ENCODE assay signal across 8 mouse cellular contexts in the genomic region with DNA sequence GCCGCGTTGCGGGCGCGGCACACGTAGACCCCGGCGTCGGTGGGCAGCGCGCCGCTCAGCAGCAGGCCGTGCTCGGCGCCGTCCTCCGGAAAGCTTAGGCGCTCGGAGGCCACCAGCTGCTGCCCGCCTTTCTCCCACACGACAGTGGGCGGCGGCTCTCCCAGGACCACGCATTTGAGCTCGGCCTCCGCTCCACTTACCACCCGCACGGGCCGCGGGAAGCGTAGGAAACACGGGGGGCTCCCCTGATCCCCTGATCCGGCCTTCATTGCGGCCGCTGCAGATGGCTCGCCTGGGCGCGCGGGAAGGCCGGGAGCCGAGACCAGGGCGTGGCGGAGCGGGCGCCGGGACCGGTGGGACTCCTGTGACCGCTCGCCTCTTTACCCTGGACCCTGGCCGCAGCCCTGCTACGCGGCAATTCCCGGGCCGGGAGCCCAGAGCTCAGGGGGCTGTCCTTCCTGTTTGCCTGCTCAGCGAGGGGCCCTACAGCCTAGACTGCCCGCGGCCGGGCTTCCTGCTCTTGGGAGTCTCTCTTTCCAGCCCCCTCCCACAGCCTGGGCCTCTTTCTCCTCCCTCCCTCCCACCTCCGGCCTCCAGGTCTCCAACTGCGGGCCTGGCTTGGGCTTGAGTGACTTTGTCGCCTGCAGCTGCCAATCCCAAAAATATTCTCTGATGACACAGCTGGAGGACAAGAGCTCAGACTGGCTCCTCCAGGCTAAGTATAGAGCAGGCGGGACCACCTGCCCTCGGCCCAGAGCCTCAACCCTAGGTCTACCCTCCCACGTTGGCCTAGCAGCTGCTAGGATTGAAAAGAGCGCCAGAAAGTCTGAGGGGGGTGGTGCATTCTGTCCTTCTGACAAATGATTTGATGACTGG. TPM values are rescaled to one million over a fixed set of nuclear protein-coding genes. Genes with fewer than 3 reads are reported as not detected.
DNase-seq lines count a peak whose midpoint lies in the region; ATAC-seq and TF ChIP-seq lines count a peak whose summit lies in the region.

A gene (minus strand): TSS at position 497 of the 876 bp plus-strand sequence.

- no peak for ATAC-seq in erythroblast, adult 5-6 weeks (replicated peaks; ENCODE audit: low FRiP score, poor library complexity, severe bottlenecking)
- ATAC-seq in common myeloid progenitor, adult 5-6 weeks (replicated peaks; ENCODE audit: low read depth, poor library complexity, severe bottlenecking), result peak; percentile 42
- ATAC-seq in intestine, embryonic 15.5 days, result peak; percentile 90
- ATAC-seq in neural tube, embryonic 13.5 days (ENCODE audit: low read depth), result peak; percentile 82

- peaks cover 7% of the 10 kb centered on the region; the same call in 1 of the 2 replicates for H3K36me3 ChIP-seq in erythroblast, embryonic 14.5 days (ENCODE audit: control insufficient read depth)
- H3K36me3 ChIP-seq in intestine, embryonic 15.5 days, result peaks cover 15% of the 10 kb centered on the region
- no peaks in the 10 kb centered on the region for H3K36me3 ChIP-seq in liver, adult 2 months (ENCODE audit: control insufficient read depth, insufficient read depth, low read length)
- peaks cover 18% of the 10 kb centered on the region for H3K36me3 ChIP-seq in neural tube, embryonic 13.5 days

- H3K79me2 ChIP-seq in liver, adult 2 months (ENCODE audit: control insufficient read depth, insufficient read depth, low read length), result no peaks in the 10 kb centered on the region

- peaks cover 2% of the 10 kb centered on the region; the same call in 1 of the 2 replicates for H3K4me1 ChIP-seq in erythroblast, embryonic 14.5 days (ENCODE audit: control insufficient read depth)
- peaks cover 40% of the 10 kb centered on the region for H3K4me1 ChIP-seq in intestine, embryonic 15.5 days (replicated peaks)
- H3K4me1 ChIP-seq in liver, adult 2 months (ENCODE audit: control insufficient read depth, insufficient read depth, low read length), result no peaks in the 10 kb centered on the region
- peaks cover 26% of the 10 kb centered on the region for H3K4me1 ChIP-seq in neural tube, embryonic 13.5 days (replicated peaks)

- TF ChIP-seq POLR2A in liver, adult 2 months (IDR thresholded peaks at IDR 0.05; ENCODE audit: extremely low read depth, insufficient read depth, low read length), result no peak

- peak within 1 kb of the TSS; percentile 80 for H3K9ac ChIP-seq in intestine, embryonic 15.5 days
- H3K9ac ChIP-seq in liver, adult 2 months (ENCODE audit: low read depth, low read length), result peak within 1 kb of the TSS; percentile 78
- peak within 1 kb of the TSS; percentile 98 for H3K9ac ChIP-seq in neural tube, embryonic 13.5 days

- peak; percentile 63 to 70 for DNase-seq in gastrocnemius, postnatal 36 days
- no peak for DNase-seq in liver, adult 2 months (ENCODE audit: extremely low read depth, low read depth, low spot score)
- no peak for DNase-seq in urinary bladder, adult 2 months (ENCODE audit: low spot score)

- no peaks in the 10 kb centered on the region; the same call in 1 of the 2 replicates for H3K9me3 ChIP-seq in erythroblast, embryonic 14.5 days (ENCODE audit: control insufficient read depth, low read length)
- H3K9me3 ChIP-seq in intestine, embryonic 15.5 days, result no peaks in the 10 kb centered on the region
- no peaks in the 10 kb centered on the region for H3K9me3 ChIP-seq in neural tube, embryonic 13.5 days

- under 1% methylated on average over 60 of the region's 65 CpGs for WGBS in intestine, embryonic 15.5 days
- 4% methylated on average over 65 of the region's 65 CpGs for WGBS in liver, adult 2 months
- 1% methylated on average over 65 of the region's 65 CpGs for WGBS in neural tube, embryonic 13.5 days

- peak within 1 kb of the TSS; percentile 58 for H3K4me3 ChIP-seq in erythroblast, embryonic 14.5 days (replicated peaks)
- H3K4me3 ChIP-seq in intestine, embryonic 15.5 days (replicated peaks), result peak within 1 kb of the TSS; percentile 76
- H3K4me3 ChIP-seq in liver, adult 2 months (ENCODE audit: insufficient read depth, low read depth, low read length), result peak within 1 kb of the TSS; percentile 74
- peak within 1 kb of the TSS; percentile 72 for H3K4me3 ChIP-seq in neural tube, embryonic 13.5 days

- H3K4me2 ChIP-seq in intestine, embryonic 15.5 days (replicated peaks), result peak within 1 kb of the TSS; percentile 80
- peak within 1 kb of the TSS; percentile 84 for H3K4me2 ChIP-seq in neural tube, embryonic 13.5 days

- peaks cover 50% of the 10 kb centered on the region for H3K27me3 ChIP-seq in erythroblast, embryonic 14.5 days (ENCODE audit: control insufficient read depth)
- no peaks in the 10 kb centered on the region for H3K27me3 ChIP-seq in intestine, embryonic 15.5 days (replicated peaks)
- H3K27me3 ChIP-seq in liver, adult 2 months (ENCODE audit: control insufficient read depth, insufficient read depth, low read length), result peaks cover 30% of the 10 kb centered on the region
- peaks cover 23% of the 10 kb centered on the region for H3K27me3 ChIP-seq in neural tube, embryonic 13.5 days

- peak within 1 kb of the TSS; percentile 98 for H3K27ac ChIP-seq in intestine, embryonic 15.5 days
- no peak within 1 kb of the TSS for H3K27ac ChIP-seq in liver, adult 2 months (replicated peaks; ENCODE audit: insufficient read depth, low read depth, low read length)
- H3K27ac ChIP-seq in neural tube, embryonic 13.5 days (replicated peaks), result peak within 1 kb of the TSS; percentile 91

- intact Hi-C loops in gastrocnemius, postnatal 36 days (cut with DNase I), result no loop called here

- TF ChIP-seq CTCF in liver, adult 2 months (IDR thresholded peaks at IDR 0.05; ENCODE audit: low read depth, low read length), result no peak

RNA-seq across cellular contexts. Expression of the gene that starts here (rescaled TPM):
- polyA plus RNA-seq in erythroblast, embryonic 14.5 days (2012), result 0.12 and 0.15 TPM in 2 replicates
- not detected in 2 replicates for total RNA-seq in erythroblast, adult 5-6 weeks (2015; ENCODE audit: low replicate concordance)
- not detected in 2 replicates for total RNA-seq in erythroblast, adult 5-6 weeks (2017; ENCODE audit: low replicate concordance)
- total RNA-seq in common myeloid progenitor, adult 5-6 weeks (2017), result 1.4 and 2.7 TPM in 2 replicates
- total RNA-seq in gastrocnemius, postnatal 36 days (2021), result 10 to 100 TPM; 41.4 to 52.1 TPM
- polyA plus RNA-seq in intestine, embryonic 15.5 days (2015; fragmentation: Nextera tagmentation; extraction: Ambion mirVana), result 70.3 and 70.5 TPM in 2 replicates
- total RNA-seq in liver, adult 2 months (2014; rRNA removed), result 0.65 and 1.5 TPM in 2 replicates
- polyA plus RNA-seq in liver, adult 2 months (2012; rRNA removed), result 0.51 and 1.3 TPM in 2 replicates
- polyA plus RNA-seq in neural tube, embryonic 13.5 days (2015; fragmentation: Nextera tagmentation; extraction: Ambion mirVana), result 28.1 and 30.1 TPM in 2 replicates
- polyA plus RNA-seq in urinary bladder, adult 2 months (2012; rRNA removed), result 30.0 and 30.7 TPM in 2 replicates

Comparison
In these comparisons a context has a peak if more than half of its experiments do, and no peak if none do; other contexts are left out.
1. RNA of the gene that starts here (total RNA-seq): 41.4 to 52.1 TPM in gastrocnemius, postnatal 36 days; 1.4 to 2.7 TPM in common myeloid progenitor, adult 5-6 weeks, 0.65 to 1.5 TPM in liver, adult 2 months and not detected in erythroblast, adult 5-6 weeks; every median in the first group is over 10 times any median in the second.
2. RNA of the gene that starts here (polyA plus RNA-seq): 70.3 to 70.5 TPM in intestine, embryonic 15.5 days, 30.0 to 30.7 TPM in urinary bladder, adult 2 months and 28.1 to 30.1 TPM in neural tube, embryonic 13.5 days; 0.51 to 1.3 TPM in liver, adult 2 months and 0.12 to 0.15 TPM in erythroblast, embryonic 14.5 days; every median in the first group is over 10 times any median in the second.
3. DNase-seq: peak in gastrocnemius, postnatal 36 days (2 of 2); none in liver, adult 2 months (single experiment) and urinary bladder, adult 2 months (single experiment).
4. Peak in every context shown above with its lines, with median percentiles within 50 percentile points of each other: H3K4me3 ChIP-seq and H3K9ac ChIP-seq.